Mouse (Mus musculus): ENCODE measurements at regions not wholly inside any gene's neighbourhood (a gene's known extent, or its start where the extent isn't known, plus 50 kb on each side); places are given as distances from the start of the nearest gene placed in this dataset.
A peak's percentile ranks its signal among the peaks of the same experiment; 100 is the strongest.

DNA sequence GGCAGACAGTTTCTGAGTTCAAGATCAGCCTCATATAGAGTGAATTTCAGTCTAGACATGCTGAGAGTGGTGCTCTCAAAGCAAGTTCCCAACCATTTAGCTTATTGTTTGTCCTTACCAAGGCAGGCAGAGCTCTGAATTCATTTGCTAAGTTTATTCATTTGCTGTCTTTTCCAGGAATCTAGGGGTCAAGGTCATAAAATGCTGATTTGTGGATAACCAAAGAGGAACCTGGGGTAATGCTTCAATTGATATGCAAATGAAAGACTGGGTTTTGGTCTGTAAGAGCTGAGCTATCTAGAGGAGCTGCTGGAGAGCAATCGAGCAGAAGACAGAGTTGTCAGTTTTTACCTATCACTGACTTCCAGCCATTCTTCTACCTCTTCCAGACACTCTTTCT is 832.8 kb downstream of the Ryr2 start:
- no peak for DNase-seq (ENCODE audit: low read depth)

GRCm38 (mm10) chr13:11268673-11269340 is 837.9 kb downstream of the Ryr2 start:
- DNase-seq (ENCODE audit: low read depth), result no peak

DNA sequence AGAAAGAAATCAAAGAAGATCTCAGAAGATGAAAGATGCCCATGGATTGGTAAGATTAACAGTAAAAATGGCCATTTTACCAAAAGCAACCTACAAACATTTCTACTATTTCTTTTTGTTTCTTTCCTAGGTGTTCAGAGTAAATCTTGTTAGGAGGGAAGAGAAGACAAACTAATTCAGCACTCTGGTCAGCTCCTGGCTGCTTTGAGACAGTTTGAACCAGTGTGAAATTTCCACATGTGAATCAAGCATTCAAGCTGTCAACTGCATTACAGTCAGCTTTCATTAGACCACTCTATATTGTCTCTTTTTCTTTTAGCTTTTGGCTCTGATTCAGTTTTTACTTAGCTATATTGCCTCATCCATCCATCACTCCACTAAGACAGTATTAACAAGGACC is 859.2 kb downstream of the Ryr2 start:
- DNase-seq (ENCODE audit: low read depth), result peak; percentile 1

- DNase-seq (ENCODE audit: low read depth), result no peak
Observed at GRCm38 (mm10) chr13:11216671-11217330, 856.2 kb upstream of the Chrm3 start.

DNA sequence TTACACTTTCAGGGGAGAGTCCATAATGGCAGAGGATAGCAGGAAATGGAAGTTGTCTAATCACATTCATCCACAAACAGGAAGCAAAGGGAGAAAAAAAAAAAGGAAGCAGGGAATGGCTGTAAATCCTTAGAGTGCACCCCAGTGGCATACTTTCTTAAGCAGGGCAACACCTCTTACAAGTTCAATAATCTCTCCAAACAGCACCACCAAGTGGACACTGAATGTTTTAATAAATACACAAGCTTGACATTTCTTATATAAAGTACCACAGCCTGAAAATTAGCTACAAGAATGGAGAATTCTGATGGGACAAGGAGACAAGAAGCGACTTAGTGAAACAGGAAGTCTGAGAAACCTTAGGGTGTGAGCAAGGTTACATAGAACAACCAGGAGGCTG is 849.5 kb upstream of the Chrm3 start:
- peak; percentile 25 for DNase-seq (ENCODE audit: low read depth)

- no peak for DNase-seq (ENCODE audit: low read depth)
Observed at GRCm38 (mm10) chr13:11205216-11205786, 844.7 kb upstream of the Chrm3 start.

- DNase-seq (ENCODE audit: low read depth), result no peak
Observed at GRCm38 (mm10) chr13:11201978-11202377, 841.3 kb upstream of the Chrm3 start.

- no peak for DNase-seq (ENCODE audit: low read depth)
Observed at GRCm38 (mm10) chr13:11192471-11192870, 831.8 kb upstream of the Chrm3 start.

GRCm38 (mm10) chr13:11181191-11181590 is 820.5 kb upstream of the Chrm3 start:
- no peak for DNase-seq (ENCODE audit: low read depth)

DNA sequence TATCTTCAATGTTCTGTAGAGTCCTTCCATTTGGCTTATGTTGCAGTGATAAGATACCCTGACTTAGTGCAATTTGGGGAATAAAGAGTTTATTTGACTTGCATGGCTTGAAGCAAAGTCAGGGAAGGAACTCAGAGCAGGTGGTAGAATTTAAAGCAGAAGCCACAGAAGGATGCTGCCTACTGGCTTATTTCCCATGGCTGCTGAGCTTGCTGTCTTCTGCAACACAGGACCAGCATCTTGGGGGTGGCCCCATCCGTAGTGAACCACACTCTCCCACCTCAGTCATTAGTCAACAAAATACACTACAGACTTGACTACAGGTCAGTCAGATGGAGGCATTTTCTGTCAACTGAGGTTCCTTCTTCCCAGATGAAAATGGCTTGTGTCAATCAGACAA is 819.7 kb upstream of the Chrm3 start:
- no peak for DNase-seq (ENCODE audit: low read depth)

DNA sequence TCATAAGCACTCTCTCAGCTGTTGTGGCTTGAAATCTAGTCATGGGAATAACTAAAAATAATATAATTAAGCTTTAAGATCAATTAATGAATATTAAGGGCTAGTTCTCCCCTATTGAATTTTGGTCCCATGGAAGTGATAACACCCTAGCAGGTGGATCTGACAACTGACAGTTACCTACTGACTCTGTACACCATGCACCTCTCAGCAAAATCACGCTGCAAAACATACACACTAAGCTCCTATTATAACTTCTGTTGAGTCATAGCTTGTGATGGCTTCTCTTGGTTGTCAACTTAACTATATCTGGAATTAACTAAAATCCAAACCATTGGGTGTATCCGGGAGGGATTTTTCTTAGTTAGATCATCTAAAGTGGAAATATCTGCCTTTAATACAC is 817.9 kb upstream of the Chrm3 start:
- no peak for DNase-seq (ENCODE audit: low read depth)

GRCm38 (mm10) chr13:11177642-11178420 is 817.2 kb upstream of the Chrm3 start:
- DNase-seq (ENCODE audit: low read depth), result no peak

DNA sequence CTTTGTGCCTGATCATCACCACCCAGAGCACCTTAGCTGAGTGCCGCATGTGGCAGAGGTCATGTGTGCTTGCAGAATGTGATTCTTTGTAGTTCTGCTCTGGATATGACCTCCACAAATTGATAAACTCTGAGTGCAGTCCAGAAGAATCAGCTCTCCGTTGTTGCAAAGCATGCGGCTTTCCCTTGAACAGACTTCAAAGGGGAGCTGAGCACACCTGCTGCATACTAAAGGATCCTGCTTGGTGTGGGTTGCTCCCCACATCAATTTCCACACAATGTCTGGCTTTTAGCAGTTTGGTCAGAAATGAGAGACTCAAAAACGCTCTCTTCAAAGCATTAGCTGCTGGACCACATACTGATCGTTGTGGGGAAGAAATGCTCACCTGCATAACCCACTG is 806.5 kb upstream of the Chrm3 start:
- no peak for DNase-seq (ENCODE audit: low read depth)

- no peak for DNase-seq (ENCODE audit: low read depth)
Observed at GRCm38 (mm10) chr13:11164130-11164529, 803.5 kb upstream of the Chrm3 start.

DNA sequence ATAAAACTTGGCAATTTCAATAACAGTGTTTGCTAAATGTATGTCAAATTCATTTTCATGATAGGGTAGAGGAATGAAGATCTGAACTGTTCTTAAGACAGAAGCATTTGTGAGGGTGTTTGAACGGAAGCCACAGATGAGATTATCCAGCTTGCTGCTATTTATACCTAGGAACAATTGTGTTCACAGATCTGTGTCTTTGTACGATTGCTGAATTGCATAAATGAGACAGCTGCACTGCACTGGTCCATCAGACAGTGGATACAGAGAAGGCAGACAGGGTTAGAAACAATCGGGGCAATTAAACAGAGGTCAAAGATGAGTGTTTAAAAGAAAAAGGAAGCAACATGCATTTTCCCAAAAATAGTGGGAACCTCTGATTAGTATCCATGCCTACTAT is 786.6 kb upstream of the Chrm3 start:
- no peak for DNase-seq (ENCODE audit: low read depth)

DNA sequence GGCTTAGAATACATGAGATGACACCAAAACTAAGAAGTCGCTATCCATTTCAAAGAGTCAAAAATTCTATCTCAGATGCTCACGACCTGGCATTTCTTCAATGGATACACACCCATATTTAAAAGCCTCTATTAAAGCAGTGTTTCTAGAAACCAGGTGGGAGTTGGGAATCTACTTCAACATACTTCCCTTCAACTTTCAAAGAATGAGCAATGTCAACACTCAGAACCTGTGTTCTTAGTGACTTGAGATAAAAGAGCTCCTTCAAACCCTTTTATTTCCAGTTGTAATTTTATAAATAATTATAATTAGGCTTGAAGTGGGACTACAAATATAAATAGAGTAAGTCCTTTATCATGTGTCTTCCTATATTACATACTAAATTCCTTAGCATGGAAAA is 747.0 kb upstream of the Chrm3 start:
- no peak for DNase-seq (ENCODE audit: low read depth)

- DNase-seq (ENCODE audit: low read depth), result no peak
Observed at GRCm38 (mm10) chr13:11106426-11106825, 745.8 kb upstream of the Chrm3 start.

DNA sequence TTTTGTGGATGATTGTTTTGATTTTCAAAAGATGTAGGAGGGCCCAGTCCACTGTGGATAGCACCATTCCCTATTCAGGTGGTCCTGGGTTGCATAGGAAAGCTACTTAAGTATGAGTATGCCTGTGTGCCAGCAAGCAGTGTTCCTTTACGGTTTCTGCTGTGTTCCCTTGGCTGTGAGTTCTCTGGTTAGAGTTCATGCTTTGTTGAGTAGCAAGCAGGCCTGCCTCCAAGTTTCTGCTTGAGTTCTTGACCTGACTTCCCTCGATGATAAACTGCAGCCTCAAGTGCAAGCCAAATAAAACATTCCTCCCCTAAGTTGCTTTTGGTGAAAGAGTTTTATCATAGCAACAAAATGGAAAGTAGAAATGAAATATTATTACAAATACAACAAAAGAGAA is 744.9 kb upstream of the Chrm3 start:
- no peak for DNase-seq (ENCODE audit: low read depth)

DNA sequence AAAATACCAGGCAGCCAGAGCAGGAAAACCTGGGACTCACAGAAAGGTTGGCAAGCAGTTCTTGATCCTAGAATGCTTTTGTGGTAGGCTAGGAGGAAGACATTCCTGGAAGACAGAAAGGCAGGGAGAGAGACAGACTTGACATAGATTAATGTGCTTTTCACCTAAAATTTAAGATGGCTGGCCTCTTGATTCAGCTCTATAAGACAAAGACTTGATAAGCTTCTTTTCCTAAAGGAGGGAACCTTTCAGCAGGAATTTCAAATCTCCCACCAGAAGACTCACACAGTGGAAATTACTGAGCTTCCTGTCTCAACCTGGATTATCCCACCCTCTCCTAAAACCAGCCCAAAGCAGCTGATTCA is 738.9 kb upstream of the Chrm3 start:
- DNase-seq (ENCODE audit: low read depth), result no peak

GRCm38 (mm10) chr13:11098899-11099585 is 738.4 kb upstream of the Chrm3 start:
- DNase-seq (ENCODE audit: low read depth), result no peak

- DNase-seq (ENCODE audit: low read depth), result no peak
Observed at GRCm38 (mm10) chr13:11092911-11093310, 732.3 kb upstream of the Chrm3 start.

Data from 416B (cell line).